Mouse (Mus musculus): ENCODE measurements around the gene Rrp9. TPM values are rescaled to one million over a fixed set of nuclear protein-coding genes. Genes with fewer than 3 reads are reported as not detected.

The Rrp9 gene
- total and polyA plus RNA-seq, 3 experiments: 315 to 395 TPM; not detected in 1

DNA sequence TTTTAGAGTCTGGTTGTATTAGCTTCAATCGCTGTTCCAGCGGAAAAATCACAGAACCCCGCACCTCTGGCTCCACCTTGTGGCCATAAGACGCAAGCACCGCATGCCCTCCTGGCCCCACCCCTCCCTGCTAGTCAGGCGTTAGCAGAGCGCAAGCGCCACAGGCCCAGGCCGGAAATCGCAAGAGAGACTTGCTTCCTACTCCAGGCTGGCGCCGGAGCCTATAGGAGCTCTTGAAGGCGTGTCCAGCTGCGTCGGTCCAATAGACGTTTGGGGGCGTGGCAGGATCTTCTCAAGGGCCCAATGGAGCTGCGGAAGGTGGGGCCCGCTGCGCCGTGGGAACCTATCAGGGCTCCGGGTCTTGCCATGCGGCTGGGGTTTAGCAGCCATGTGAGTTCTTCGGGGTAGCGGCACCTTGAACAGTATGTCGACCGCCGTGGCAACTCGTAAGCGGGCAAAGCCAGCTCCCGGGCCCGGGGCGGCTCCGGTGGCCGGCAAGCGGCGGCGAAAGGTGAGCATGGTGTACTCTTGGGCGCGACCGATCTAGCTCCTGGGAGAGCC, 1.2 kb downstream of the Rrp9 start, which contains the start of gene Parp3 (continued):
- TF ChIP-seq UBTF (IDR thresholded peaks at IDR 0.05; ENCODE audit: borderline replicate concordance, insufficient read depth, low read depth, low read length) (no peak), CHD2 (IDR thresholded peaks at IDR 0.05; ENCODE audit: low read length) (peak; percentile 48; the same call in 1 of the 2 replicates)

- Histone ChIP-seq H3K27ac (ENCODE audit: control insufficient read depth, low read depth, low read length) (peak overlapping the region; percentile 68), H3K4me3 (ENCODE audit: control insufficient read depth in 1 of 2, insufficient read depth in 1 of 2, low read depth in 2 of 2, low read length in 2 of 2) (peak overlapping the region; percentile 70 to 78), H3K27me3 (ENCODE audit: control insufficient read depth in 1 of 2, insufficient read depth in 2 of 2, low read length in 2 of 2) (no peaks in the 10 kb centered on the region), H3K79me2 (ENCODE audit: control insufficient read depth, insufficient read depth, low read length, poor library complexity) (peaks cover 27% of the 10 kb centered on the region), H3K36me3 (ENCODE audit: control insufficient read depth in 1 of 2, insufficient read depth in 2 of 2, low read length in 2 of 2) (peaks cover 0 to 3% of the 10 kb centered on the region in 2 experiments; a peak in 3 of 4 replicates), H3K9ac (ENCODE audit: control insufficient read depth, low read depth, low read length, poor library complexity, severe bottlenecking) (peak overlapping the region; percentile 81), H3K9me3 (replicated peaks; ENCODE audit: insufficient read depth, low read length) (no peaks in the 10 kb centered on the region), H3K4me1 (ENCODE audit: control insufficient read depth in 1 of 2, insufficient read depth in 2 of 2, low read length in 2 of 2) (peaks cover 0 to 11% of the 10 kb centered on the region in 2 experiments; a peak in 3 of 4 replicates)
- TF ChIP-seq POLR2A (IDR thresholded peaks at IDR 0.05; ENCODE audit: control insufficient read depth in 1 of 2, insufficient read depth in 1 of 2, low read depth in 1 of 2, low read length in 2 of 2, poor library complexity in 1 of 2) (peak; percentile 0 to 48; a peak in 1 of 4 replicates), USF2 (IDR thresholded peaks at IDR 0.05; ENCODE audit: borderline replicate concordance in 1 of 2, insufficient read depth in 1 of 2, low read depth in 1 of 2, low read length in 2 of 2) (no peak), MAZ (IDR thresholded peaks at IDR 0.05; ENCODE audit: low read depth, low read length) (0 out of 2 replicates have a peak, but pooled peaks have one; percentile 46), TBP (IDR thresholded peaks at IDR 0.05; ENCODE audit: low read depth, low read length) (peak; percentile 30; the same call in 1 of the 2 replicates), NRF1 (IDR thresholded peaks at IDR 0.05; ENCODE audit: insufficient read depth, low read depth, low read length, poor library complexity, severe bottlenecking) (no peak), MEF2A (IDR thresholded peaks at IDR 0.05; ENCODE audit: extremely low read depth, insufficient replicate concordance, low read depth, low read length, poor library complexity, severe bottlenecking) (no peak), POLR2AphosphoS2 (IDR thresholded peaks at IDR 0.05; ENCODE audit: low read length) (0 out of 2 replicates have a peak, but pooled peaks have one; percentile 7), ETS1 (IDR thresholded peaks at IDR 0.05; ENCODE audit: low read depth, low read length) (peak; percentile 31; the same call in 1 of the 2 replicates), GATA1 (IDR thresholded peaks at IDR 0.05; ENCODE audit: low read depth, low read length) (peak; percentile 65)
- peak; percentile 70 for DNase-seq (ENCODE audit: low read depth, low spot score)
Measured at GRCm38 (mm10) chr9:106477649-106478048, 1.9 kb downstream of the Rrp9 start.

- Histone ChIP-seq H3K9ac (ENCODE audit: control insufficient read depth, low read depth, low read length, poor library complexity, severe bottlenecking) (peak overlapping the region; percentile 81), H3K4me3 (ENCODE audit: control insufficient read depth in 1 of 2, insufficient read depth in 1 of 2, low read depth in 2 of 2, low read length in 2 of 2) (peak overlapping the region; percentile 70 to 78), H3K27ac (ENCODE audit: control insufficient read depth, low read depth, low read length) (peak overlapping the region; percentile 68; the same call in 1 of the 2 replicates), H3K36me3 (ENCODE audit: control insufficient read depth in 1 of 2, insufficient read depth in 2 of 2, low read length in 2 of 2) (peaks cover 0 to 3% of the 10 kb centered on the region in 2 experiments; a peak in 3 of 4 replicates), H3K9me3 (replicated peaks; ENCODE audit: insufficient read depth, low read length) (no peaks in the 10 kb centered on the region), H3K27me3 (ENCODE audit: control insufficient read depth in 1 of 2, insufficient read depth in 2 of 2, low read length in 2 of 2) (no peaks in the 10 kb centered on the region), H3K4me1 (ENCODE audit: control insufficient read depth in 1 of 2, insufficient read depth in 2 of 2, low read length in 2 of 2) (peaks cover 0 to 11% of the 10 kb centered on the region in 2 experiments; a peak in 3 of 4 replicates), H3K79me2 (ENCODE audit: control insufficient read depth, insufficient read depth, low read length, poor library complexity) (peaks cover 27% of the 10 kb centered on the region)
- DNase-seq (ENCODE audit: low read depth, low spot score): no peak
- no peak for TF ChIP-seq SIN3A (IDR thresholded peaks at IDR 0.05; ENCODE audit: low read length)
- TF ChIP-seq MAZ (IDR thresholded peaks at IDR 0.05; ENCODE audit: low read depth, low read length): 0 out of 2 replicates have a peak, but pooled peaks have one; percentile 8
Measured at GRCm38 (mm10) chr9:106478101-106478500, 2.3 kb downstream of the Rrp9 start.
